Mouse (Mus musculus): ENCODE measurements around the gene Dpp4. TPM values are rescaled to one million over a fixed set of nuclear protein-coding genes. Genes with fewer than 3 reads are reported as not detected.

Dpp4 gene
- polyA plus RNA-seq, 1 experiment from 2014 or later: 8.7 TPM

DNA sequence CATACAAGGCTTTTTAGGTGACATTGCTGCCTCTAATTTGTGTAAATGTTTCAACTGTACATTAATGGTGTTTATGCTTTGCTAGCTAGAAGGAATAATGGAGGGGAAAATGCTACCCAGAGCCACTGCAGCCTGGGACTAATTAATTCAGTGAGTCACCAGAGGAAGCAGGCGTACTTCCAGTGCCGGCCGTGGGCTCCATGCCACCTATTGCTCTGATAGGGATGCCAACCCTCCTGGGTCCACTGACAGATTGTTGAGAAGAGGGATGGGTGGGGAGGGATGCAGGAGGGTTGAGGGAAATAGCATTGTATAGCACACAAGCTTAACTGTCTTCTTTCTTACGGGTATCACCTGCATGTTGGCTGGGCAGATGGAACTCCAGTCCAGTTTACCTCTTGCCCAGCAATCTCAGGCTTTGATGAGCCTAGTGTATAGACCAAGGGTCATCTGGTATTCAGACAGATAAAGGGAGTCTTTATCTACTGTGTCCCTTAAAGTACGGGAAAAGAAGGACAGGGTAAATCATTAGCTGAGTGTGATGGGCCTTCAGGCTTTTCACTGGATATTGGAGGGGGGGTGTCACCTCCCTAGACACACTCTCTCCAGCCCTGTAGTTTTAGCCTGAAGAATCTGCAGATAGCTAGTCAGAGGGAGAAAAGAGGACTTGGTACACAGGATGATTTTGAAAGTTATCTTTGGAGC lies 43.5 kb downstream of the Dpp4 start:
- no peaks in the 10 kb centered on the region for H3K4me1 ChIP-seq
- 69% methylated on average over 5 of the region's 5 CpGs for WGBS

DNA sequence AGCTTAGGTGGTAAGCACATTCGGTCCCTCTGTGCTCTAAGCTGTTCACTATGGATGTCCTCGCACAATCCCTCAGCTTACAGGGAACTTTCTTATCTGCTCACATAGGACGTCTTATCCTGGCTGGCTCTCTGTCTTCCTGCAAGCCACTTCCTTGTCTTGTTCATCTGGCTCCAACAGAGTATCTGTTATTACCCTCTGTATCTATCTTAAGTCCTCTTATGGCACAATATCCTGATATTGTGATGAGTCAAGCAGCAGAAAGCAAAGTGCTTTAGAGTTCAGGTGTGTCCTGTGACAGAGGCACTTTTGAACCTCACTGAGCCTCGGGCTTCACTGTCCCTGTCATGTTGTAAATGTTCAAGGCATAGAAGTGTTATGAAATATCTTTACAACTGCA lies 48.4 kb downstream of the Dpp4 start:
- WGBS: 55% methylated on average over 4 of the region's 4 CpGs

More for the DNA sequence above, 43.5 kb downstream of the Dpp4 start:
- Histone ChIP-seq H3K4me3 (no peak overlapping the region), H3K36me3 (no peaks in the 10 kb centered on the region), H3K27ac (no peak overlapping the region), H3K27me3 (ENCODE audit: insufficient read depth, poor library complexity, severe bottlenecking) (no peaks in the 10 kb centered on the region), H3K9me3 (no peaks in the 10 kb centered on the region)
- no peak for DNase-seq (ENCODE audit: low spot score)

DNA sequence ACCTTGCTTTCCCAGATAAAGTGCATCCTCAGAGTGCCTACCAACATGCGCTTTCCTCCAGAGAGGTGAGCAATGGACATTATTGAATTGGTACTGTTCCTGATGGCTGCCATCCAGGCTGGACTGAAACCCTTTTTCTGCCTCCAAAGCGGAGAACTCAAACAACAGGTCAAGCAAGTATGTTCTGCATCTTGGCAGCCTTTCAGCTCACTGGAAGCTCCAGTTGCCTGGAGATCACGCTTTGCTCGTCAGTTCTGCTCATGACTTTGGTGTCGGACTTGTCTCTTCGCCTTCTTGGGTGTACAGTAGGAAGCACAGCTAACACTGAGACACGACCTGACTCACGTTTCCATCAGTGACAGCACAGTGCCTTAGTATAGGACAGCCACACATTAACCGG lies 49.8 kb downstream of the Dpp4 start:
- Histone ChIP-seq H3K9me3 (no peaks in the 10 kb centered on the region), H3K4me3 (no peak overlapping the region), H3K4me1 (no peaks in the 10 kb centered on the region), H3K27ac (no peak overlapping the region), H3K27me3 (ENCODE audit: insufficient read depth, poor library complexity, severe bottlenecking) (no peaks in the 10 kb centered on the region), H3K36me3 (no peaks in the 10 kb centered on the region)
- 90% methylated on average over 9 of the region's 9 CpGs for WGBS
- no peak for DNase-seq (ENCODE audit: low spot score)

More for the DNA sequence above, 48.4 kb downstream of the Dpp4 start:
- Histone ChIP-seq H3K27ac (no peak overlapping the region), H3K27me3 (ENCODE audit: insufficient read depth, poor library complexity, severe bottlenecking) (no peaks in the 10 kb centered on the region), H3K4me1 (no peaks in the 10 kb centered on the region), H3K9me3 (no peaks in the 10 kb centered on the region), H3K36me3 (no peaks in the 10 kb centered on the region), H3K4me3 (no peak overlapping the region)
- no peak for DNase-seq (ENCODE audit: low spot score)

DNA sequence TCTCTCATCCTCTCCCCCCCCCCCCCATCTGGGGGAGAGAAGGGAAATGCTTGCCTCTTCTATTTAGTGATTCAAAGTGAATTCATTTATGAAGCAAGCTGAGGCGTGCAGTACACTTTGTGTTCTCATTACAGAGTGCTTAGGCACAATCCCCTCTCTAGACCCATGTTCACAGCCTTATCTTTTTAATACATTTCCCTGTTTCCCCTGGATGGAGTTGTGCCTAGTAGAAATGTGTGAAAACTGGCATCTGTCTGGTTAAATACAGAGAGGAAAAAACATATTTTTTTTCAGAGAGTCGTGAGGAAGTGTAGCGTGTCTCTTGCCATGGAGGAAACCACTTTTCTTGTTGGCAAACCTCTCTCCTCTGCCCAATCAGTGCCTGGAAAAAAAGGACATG lies 50.5 kb downstream of the Dpp4 start:
- H3K4me3 ChIP-seq: no peak overlapping the region

DNA sequence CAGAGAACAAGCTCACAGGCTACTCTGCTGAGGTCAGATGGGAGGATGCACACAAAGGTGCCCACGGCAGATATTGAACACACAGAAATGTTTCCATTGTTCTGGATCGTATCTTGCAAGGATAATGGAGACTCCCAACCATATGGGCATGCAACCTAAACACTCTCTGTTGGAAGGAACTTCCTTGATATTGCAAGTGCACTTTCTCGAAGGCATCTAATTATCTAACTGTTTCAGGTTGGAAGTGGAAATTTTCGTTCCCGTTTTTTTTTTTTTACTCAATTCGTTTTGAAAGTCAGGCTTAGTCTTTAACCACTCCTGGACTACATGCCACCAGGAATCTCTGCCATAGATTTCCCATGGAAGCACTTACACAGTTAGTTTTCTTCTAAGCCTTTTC lies 51.2 kb downstream of the Dpp4 start:
- Histone ChIP-seq H3K4me1 (no peaks in the 10 kb centered on the region), H3K9me3 (no peaks in the 10 kb centered on the region), H3K36me3 (no peaks in the 10 kb centered on the region), H3K27me3 (ENCODE audit: insufficient read depth, poor library complexity, severe bottlenecking) (no peaks in the 10 kb centered on the region), H3K27ac (no peak overlapping the region), H3K4me3 (no peak overlapping the region)
- 69% methylated on average over 6 of the region's 6 CpGs for WGBS
- DNase-seq (ENCODE audit: low spot score): no peak

More for the DNA sequence above, 50.5 kb downstream of the Dpp4 start:
- no peak overlapping the region for H3K27ac ChIP-seq
- H3K4me1 ChIP-seq: no peaks in the 10 kb centered on the region
- H3K36me3 ChIP-seq: no peaks in the 10 kb centered on the region
- H3K27me3 ChIP-seq (ENCODE audit: insufficient read depth, poor library complexity, severe bottlenecking): no peaks in the 10 kb centered on the region
- DNase-seq (ENCODE audit: low spot score): no peak
- no peaks in the 10 kb centered on the region for H3K9me3 ChIP-seq
- 76% methylated on average over 3 of the region's 3 CpGs for WGBS

DNA sequence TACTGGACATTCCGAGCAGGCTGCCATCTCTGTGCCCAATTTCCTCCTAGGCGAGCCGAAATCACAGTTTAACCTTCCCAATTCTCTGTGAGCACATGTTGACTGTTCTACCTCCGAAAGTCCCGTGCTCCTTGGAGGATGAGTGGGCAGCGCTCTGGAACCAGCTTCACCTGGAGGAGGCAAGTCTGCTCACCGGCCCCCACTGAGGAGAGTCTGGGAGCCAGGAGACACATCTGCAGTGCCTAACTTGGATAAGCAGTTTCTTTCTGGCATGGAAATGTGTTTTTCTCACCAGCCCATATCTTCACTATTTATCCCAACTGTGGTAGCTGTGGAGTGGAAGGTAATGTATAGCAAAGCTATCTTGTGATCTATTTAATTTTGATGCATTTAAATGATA lies 54.8 kb downstream of the Dpp4 start:
- Histone ChIP-seq H3K36me3 (no peaks in the 10 kb centered on the region), H3K4me3 (no peak overlapping the region), H3K4me1 (no peaks in the 10 kb centered on the region), H3K27ac (no peak overlapping the region), H3K27me3 (ENCODE audit: insufficient read depth, poor library complexity, severe bottlenecking) (no peaks in the 10 kb centered on the region), H3K9me3 (no peaks in the 10 kb centered on the region)
- DNase-seq (ENCODE audit: low spot score): no peak
- 82% methylated on average over 7 of the region's 7 CpGs for WGBS

DNA sequence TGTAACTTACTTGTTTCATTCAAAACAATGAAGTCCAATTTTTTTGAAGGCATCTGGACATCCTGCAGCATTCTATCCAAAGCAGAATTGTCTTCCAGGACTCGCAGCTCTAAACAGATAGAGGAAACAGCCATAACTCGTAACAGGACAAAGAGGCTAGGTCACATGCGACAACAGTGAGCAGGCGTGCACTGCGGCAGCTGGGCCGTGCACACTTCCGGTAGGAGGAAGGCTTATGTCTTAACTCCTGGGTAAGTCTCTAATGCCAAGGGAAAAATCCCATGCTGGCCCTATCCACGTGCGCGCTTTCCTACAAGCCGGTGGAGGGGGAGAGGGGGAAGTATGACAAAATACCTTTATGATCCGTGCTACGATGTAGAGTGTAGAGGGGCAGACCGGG lies 55.4 kb downstream of the Dpp4 start:
- WGBS: 90% methylated on average over 14 of the region's 14 CpGs
- Histone ChIP-seq H3K27ac (no peak overlapping the region), H3K27me3 (ENCODE audit: insufficient read depth, poor library complexity, severe bottlenecking) (no peaks in the 10 kb centered on the region), H3K9me3 (no peaks in the 10 kb centered on the region), H3K4me3 (no peak overlapping the region), H3K4me1 (no peaks in the 10 kb centered on the region), H3K36me3 (no peaks in the 10 kb centered on the region)
- no peak for DNase-seq (ENCODE audit: low spot score)

DNA sequence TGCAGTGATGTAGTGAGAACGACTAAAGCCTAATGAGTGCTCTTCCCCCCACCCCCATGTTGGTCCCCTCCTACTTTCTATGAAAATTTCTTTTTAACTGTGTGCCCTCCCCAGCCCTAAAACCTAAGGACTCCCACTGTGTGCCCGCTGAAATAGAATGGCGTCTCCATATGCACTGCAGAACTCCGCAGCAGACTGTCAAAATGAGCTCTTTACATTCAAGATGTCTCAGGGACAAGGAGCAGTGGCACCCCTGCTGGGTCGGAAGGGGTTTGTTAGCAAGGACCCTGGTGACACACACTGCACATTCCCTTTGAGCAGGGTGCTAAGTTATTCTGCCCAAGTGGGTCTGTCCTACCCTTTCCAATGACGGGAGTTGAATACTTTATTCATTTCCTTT lies 56.3 kb downstream of the Dpp4 start:
- H3K36me3 ChIP-seq: no peaks in the 10 kb centered on the region
- H3K4me1 ChIP-seq: no peaks in the 10 kb centered on the region
- H3K27ac ChIP-seq: no peak overlapping the region
- no peak for DNase-seq (ENCODE audit: low spot score)
- H3K4me3 ChIP-seq: no peak overlapping the region
- H3K9me3 ChIP-seq: no peaks in the 10 kb centered on the region
- WGBS: 56% methylated on average over 6 of the region's 6 CpGs
- H3K27me3 ChIP-seq (ENCODE audit: insufficient read depth, poor library complexity, severe bottlenecking): no peaks in the 10 kb centered on the region

DNA sequence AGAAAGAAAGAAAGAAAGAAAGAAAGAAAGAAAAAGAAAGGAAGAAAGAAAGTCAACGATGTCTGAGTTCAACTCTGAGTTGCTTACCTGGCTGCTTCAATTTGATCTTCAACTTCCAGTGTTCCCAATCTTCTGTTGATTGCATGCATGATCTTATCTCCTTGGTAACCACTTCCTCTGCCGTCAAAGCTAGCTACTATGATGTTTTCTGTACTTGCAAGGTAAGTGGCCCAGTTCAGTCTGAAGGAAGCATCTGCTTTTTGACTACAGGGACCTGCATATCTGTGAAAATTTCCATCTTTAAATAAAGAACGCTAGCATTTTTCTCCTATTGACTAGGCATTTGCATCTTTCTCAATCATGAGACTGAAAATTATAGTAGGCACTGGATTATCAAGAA lies 60.0 kb downstream of the Dpp4 start:
- no peak for DNase-seq (ENCODE audit: low spot score)
- 76% methylated on average over 3 of the region's 3 CpGs for WGBS

DNA sequence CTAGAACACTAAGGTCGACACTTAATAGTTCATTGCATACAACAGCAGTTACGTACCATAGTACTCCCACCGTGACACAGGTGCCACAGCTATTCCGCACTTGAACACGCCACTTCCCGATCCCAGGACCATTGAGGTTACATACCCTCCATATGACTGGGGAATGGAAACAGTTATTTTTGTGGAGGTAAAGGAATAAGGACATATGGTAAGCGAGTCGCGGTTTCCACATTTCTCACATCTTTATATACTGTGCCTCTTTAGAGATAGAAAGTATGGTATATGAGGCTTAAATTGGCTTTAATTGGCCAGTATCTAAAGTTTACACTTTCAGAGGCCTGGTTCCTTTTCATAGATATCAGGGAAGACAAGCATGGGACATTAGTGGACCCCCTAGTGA lies 64.3 kb downstream of the Dpp4 start:
- Histone ChIP-seq H3K27me3 (ENCODE audit: insufficient read depth, poor library complexity, severe bottlenecking) (no peaks in the 10 kb centered on the region), H3K4me3 (no peak overlapping the region), H3K4me1 (no peaks in the 10 kb centered on the region), H3K9me3 (no peaks in the 10 kb centered on the region), H3K36me3 (no peaks in the 10 kb centered on the region), H3K27ac (no peak overlapping the region)
- no peak for DNase-seq (ENCODE audit: low spot score)
- WGBS: 89% methylated on average over 9 of the region's 9 CpGs

More for the DNA sequence above, 60.0 kb downstream of the Dpp4 start:
- no peaks in the 10 kb centered on the region for H3K4me1 ChIP-seq
- H3K36me3 ChIP-seq: no peaks in the 10 kb centered on the region
- no peaks in the 10 kb centered on the region for H3K9me3 ChIP-seq
- H3K27ac ChIP-seq: no peak overlapping the region
- no peak overlapping the region for H3K4me3 ChIP-seq
- no peaks in the 10 kb centered on the region for H3K27me3 ChIP-seq (ENCODE audit: insufficient read depth, poor library complexity, severe bottlenecking)

DNA sequence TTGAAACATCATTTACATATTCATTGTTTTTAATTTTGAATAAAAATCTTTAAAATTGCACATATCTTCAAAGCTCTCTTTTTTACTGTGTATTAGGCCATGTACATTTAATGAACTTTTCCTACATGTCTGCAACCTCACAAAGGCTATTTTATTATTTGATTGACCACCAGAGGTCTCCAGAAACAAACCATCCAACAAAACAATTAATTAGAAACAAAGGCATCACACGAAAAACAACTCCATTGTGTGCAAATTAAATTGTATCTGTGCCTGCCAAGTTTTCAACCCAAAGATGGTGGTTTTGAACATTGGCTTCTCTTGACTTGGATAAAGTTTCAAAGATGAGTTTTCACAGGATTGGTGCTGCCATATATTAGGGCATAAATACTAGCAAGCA lies 65.3 kb downstream of the Dpp4 start:
- no peak for DNase-seq (ENCODE audit: low spot score)
- Histone ChIP-seq H3K4me1 (no peaks in the 10 kb centered on the region), H3K4me3 (no peak overlapping the region), H3K36me3 (no peaks in the 10 kb centered on the region), H3K27me3 (ENCODE audit: insufficient read depth, poor library complexity, severe bottlenecking) (no peaks in the 10 kb centered on the region), H3K27ac (no peak overlapping the region), H3K9me3 (no peaks in the 10 kb centered on the region)
- WGBS: 25% methylated on average over 1 of the region's 1 CpGs

DNA sequence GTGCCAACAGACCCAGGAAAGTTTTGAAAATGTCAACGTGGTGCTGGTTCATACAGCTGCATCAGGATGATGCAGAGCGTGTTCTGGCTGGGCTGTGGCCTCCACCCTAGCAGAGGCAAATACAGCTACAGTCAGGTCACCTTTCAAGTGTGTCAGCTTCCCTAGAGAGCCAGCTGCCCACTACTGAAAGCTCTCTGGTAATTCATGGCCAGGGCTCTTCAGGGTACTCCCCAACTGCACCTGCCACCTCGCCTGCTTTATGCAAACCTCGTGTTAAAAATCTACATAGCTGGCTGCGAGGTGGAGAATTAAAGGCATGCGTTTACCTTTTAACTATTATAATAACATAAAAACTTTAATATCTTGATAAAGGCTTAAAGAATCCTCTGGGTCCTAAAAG lies 67.7 kb downstream of the Dpp4 start:
- no peak for DNase-seq (ENCODE audit: low spot score)
- Histone ChIP-seq H3K9me3 (no peaks in the 10 kb centered on the region), H3K27ac (no peak overlapping the region), H3K4me3 (no peak overlapping the region), H3K4me1 (no peaks in the 10 kb centered on the region), H3K36me3 (no peaks in the 10 kb centered on the region), H3K27me3 (ENCODE audit: insufficient read depth, poor library complexity, severe bottlenecking) (no peaks in the 10 kb centered on the region)
- 66% methylated on average over 6 of the region's 6 CpGs for WGBS

DNA sequence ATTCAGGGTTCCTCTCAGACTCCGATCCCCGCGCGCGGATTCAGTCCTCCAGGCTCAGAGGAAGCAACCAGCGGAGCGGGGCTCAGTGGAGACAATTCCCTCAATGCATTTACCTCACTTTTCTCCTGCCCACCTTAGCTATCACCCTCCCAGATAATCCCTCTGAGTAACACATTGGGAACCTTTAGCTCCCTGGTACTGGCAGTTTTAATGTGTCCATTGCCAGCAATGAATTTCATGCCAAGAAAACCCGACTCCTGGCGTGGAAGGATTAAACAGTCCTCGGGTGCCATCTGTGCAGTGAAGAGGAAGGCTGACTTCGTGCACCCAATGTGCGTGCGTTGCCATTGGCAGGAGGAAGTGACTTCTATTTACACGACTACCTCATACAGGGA lies 70.3 kb downstream of the Dpp4 start:
- H3K4me3 ChIP-seq: no peak overlapping the region
- H3K9me3 ChIP-seq: no peaks in the 10 kb centered on the region
- no peak overlapping the region for H3K27ac ChIP-seq
- WGBS: 40% methylated on average over 14 of the region's 14 CpGs
- no peaks in the 10 kb centered on the region for H3K36me3 ChIP-seq
- no peaks in the 10 kb centered on the region for H3K4me1 ChIP-seq
- DNase-seq (ENCODE audit: low spot score): no peak
- no peaks in the 10 kb centered on the region for H3K27me3 ChIP-seq (ENCODE audit: insufficient read depth, poor library complexity, severe bottlenecking)

DNA sequence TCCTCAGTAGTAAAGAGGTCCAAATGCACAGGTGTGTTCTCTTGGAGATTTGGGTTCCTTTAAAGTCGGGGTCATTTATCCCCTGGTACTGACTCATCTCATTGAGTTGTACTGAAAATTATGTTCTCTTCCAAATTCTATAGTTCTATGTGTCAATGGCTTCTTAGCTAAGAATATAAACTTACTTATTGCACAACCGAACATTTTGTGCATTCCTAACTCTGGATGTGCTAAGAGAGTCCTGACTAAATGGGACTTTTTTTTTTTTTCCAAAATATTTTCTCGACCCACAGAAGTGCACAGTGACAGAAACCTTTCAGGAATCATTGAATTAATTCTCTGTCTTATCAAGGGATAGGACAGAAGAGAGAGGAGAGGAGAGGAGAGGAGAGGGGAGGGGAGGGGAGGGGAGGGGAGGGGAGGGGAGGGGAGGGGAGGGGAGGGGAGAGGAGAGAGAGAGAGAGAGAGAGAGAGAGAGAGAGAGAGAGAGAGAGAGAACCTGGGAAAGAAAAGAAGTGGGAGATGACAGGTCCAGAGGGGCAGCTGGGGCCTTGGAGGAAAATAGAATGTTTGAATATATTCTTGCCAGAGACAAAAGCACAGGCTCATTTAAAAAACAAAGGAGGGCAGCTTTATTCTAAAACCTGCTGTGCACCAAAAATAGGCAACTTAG lies 70.8 kb downstream of the Dpp4 start:
- H3K4me3 ChIP-seq: no peak overlapping the region
- WGBS: 70% methylated on average over 3 of the region's 3 CpGs

More for the DNA sequence above, 70.8 kb downstream of the Dpp4 start:
- Histone ChIP-seq H3K9me3 (no peaks in the 10 kb centered on the region), H3K4me1 (no peaks in the 10 kb centered on the region), H3K27me3 (ENCODE audit: insufficient read depth, poor library complexity, severe bottlenecking) (no peaks in the 10 kb centered on the region), H3K27ac (no peak overlapping the region), H3K36me3 (no peaks in the 10 kb centered on the region)
- DNase-seq (ENCODE audit: low spot score): no peak

All from heart, embryonic 10.5 days (tissue).